Mouse (Mus musculus): Measurements from ENCODE around the gene Brat1. TPM values are rescaled to one million over a fixed set of nuclear protein-coding genes. Genes with fewer than 3 reads are reported as not detected.

Brat1 gene
- total RNA-seq, 2 experiments from 2014 or later: 23.9 to 24.2 TPM

GRCm38 (mm10) chr5:140741040-140741439, 36.2 kb downstream of the Brat1 start:
- DNase-seq (ENCODE audit: low spot score in 2 of 2): no peak

GRCm38 (mm10) chr5:140741877-140742276, 37.1 kb downstream of the Brat1 start:
- no peak for DNase-seq (ENCODE audit: low spot score in 2 of 2)

GRCm38 (mm10) chr5:140743706-140744131, 38.9 kb downstream of the Brat1 start:
- DNase-seq (ENCODE audit: low spot score in 2 of 2): no peak

- DNase-seq (ENCODE audit: low spot score in 2 of 2): no peak
Measured at GRCm38 (mm10) chr5:140748425-140748824, 43.6 kb downstream of the Brat1 start.

- DNase-seq (ENCODE audit: low spot score in 2 of 2): peak; percentile 43 to 47
Measured at GRCm38 (mm10) chr5:140749062-140749875, 44.5 kb downstream of the Brat1 start.

- no peak for DNase-seq (ENCODE audit: low spot score in 2 of 2)
Measured at GRCm38 (mm10) chr5:140750925-140751324, 46.1 kb downstream of the Brat1 start.

- no peak for DNase-seq (ENCODE audit: low spot score in 2 of 2)
Measured at GRCm38 (mm10) chr5:140752041-140752440, 47.2 kb downstream of the Brat1 start.

- DNase-seq (ENCODE audit: low spot score in 2 of 2): no peak
Measured at GRCm38 (mm10) chr5:140752639-140753038, 47.8 kb downstream of the Brat1 start.

- no peak for DNase-seq (ENCODE audit: low spot score in 2 of 2)
Measured at GRCm38 (mm10) chr5:140753223-140753622, 48.4 kb downstream of the Brat1 start.

GRCm38 (mm10) chr5:140758864-140759263, 54.1 kb downstream of the Brat1 start:
- DNase-seq (ENCODE audit: low spot score in 2 of 2): no peak

- DNase-seq (ENCODE audit: low spot score in 2 of 2): no peak
Measured at GRCm38 (mm10) chr5:140762540-140762939, 57.7 kb downstream of the Brat1 start.

GRCm38 (mm10) chr5:140764921-140765613, 60.3 kb downstream of the Brat1 start:
- DNase-seq (ENCODE audit: low spot score in 2 of 2): no peak

GRCm38 (mm10) chr5:140766566-140766965, 61.8 kb downstream of the Brat1 start:
- no peak for DNase-seq (ENCODE audit: low spot score in 2 of 2)

GRCm38 (mm10) chr5:140767704-140768141, 62.9 kb downstream of the Brat1 start:
- peak; percentile 50 to 74 for DNase-seq (ENCODE audit: low spot score in 2 of 2)

GRCm38 (mm10) chr5:140768333-140768732, 63.5 kb downstream of the Brat1 start:
- DNase-seq (ENCODE audit: low spot score in 2 of 2): no peak

Other genes starting within 250 kb of the Brat1 start
- 10 to 100 TPM; 11.0 to 11.8 TPM for gene Chst12, start 199.5 kb upstream of the Brat1 start, total RNA-seq (2021)
- not detected for gene Grifin, start 139.9 kb upstream of the Brat1 start, total RNA-seq (2021)
- 10 to 100 TPM; 23.5 to 24.4 TPM for gene Lfng, start 97.7 kb upstream of the Brat1 start, total RNA-seq (2021)
- gene Ttyh3, start 56.0 kb upstream of the Brat1 start, total RNA-seq (2021): 100 to 1,000 TPM; 199 to 212 TPM
- gene Iqce, start 2.6 kb upstream of the Brat1 start, total RNA-seq (2021): 10 to 100 TPM; 40.3 to 41.3 TPM
- 1 to 10 TPM; 1.2 to 1.5 TPM for gene Amz1, start 19.1 kb downstream of the Brat1 start, total RNA-seq (2021)
- 100 to 1,000 TPM; 134 TPM for gene Gna12, start 125.4 kb downstream of the Brat1 start, total RNA-seq (2021)

Measured in adrenal gland, postnatal 4 days (tissue).